Mouse (Mus musculus): Measurements from ENCODE around the gene Thnsl2. TPM values are rescaled to one million over a fixed set of nuclear protein-coding genes. Genes with fewer than 3 reads are reported as not detected.

The Thnsl2 gene
- total and polyA plus RNA-seq, 3 experiments, result 0.08 to 0.21 TPM; not detected in 1

GRCm38 (mm10) chr6:71129071-71129470, 15.2 kb downstream of the Thnsl2 start:
- Histone ChIP-seq H3K36me3 (ENCODE audit: control insufficient read depth in 1 of 2, insufficient read depth in 2 of 2, low read length in 2 of 2) (no peaks in the 10 kb centered on the region), H3K27me3 (ENCODE audit: control insufficient read depth in 1 of 2, insufficient read depth in 2 of 2, low read length in 2 of 2) (no peaks in the 10 kb centered on the region), H3K4me1 (ENCODE audit: control insufficient read depth in 1 of 2, insufficient read depth in 2 of 2, low read length in 2 of 2) (no peaks in the 10 kb centered on the region), H3K27ac (ENCODE audit: control insufficient read depth, low read depth, low read length) (no peak overlapping the region), H3K9me3 (replicated peaks; ENCODE audit: insufficient read depth, low read length) (no peaks in the 10 kb centered on the region), H3K9ac (ENCODE audit: control insufficient read depth, low read depth, low read length, poor library complexity, severe bottlenecking) (no peak overlapping the region), H3K4me3 (ENCODE audit: control insufficient read depth in 1 of 2, insufficient read depth in 1 of 2, low read depth in 2 of 2, low read length in 2 of 2) (no peak overlapping the region), H3K79me2 (ENCODE audit: control insufficient read depth, insufficient read depth, low read length, poor library complexity) (no peaks in the 10 kb centered on the region)
- DNase-seq (ENCODE audit: low read depth, low spot score), result no peak
- TF ChIP-seq SMC3 (IDR thresholded peaks at IDR 0.05; ENCODE audit: low read depth, low read length) (peak; percentile 32; the same call in 1 of the 2 replicates), CTCF (IDR thresholded peaks at IDR 0.05 in 2 of 3, conservative IDR thresholded peaks at IDR 0.05 in 1 of 3; ENCODE audit: control insufficient read depth in 1 of 3, insufficient read depth in 1 of 3, low read depth in 2 of 3, low read length in 3 of 3, poor library complexity in 1 of 3, severe bottlenecking in 1 of 3) (peak in 2 of 3 experiments; percentile 31 to 40; a peak in 4 of 6 replicates), RAD21 (IDR thresholded peaks at IDR 0.05; ENCODE audit: low read depth, low read length) (peak; percentile 17), ZKSCAN1 (IDR thresholded peaks at IDR 0.05; ENCODE audit: low read depth, low read length) (no peak)

- TF ChIP-seq E2F4 (IDR thresholded peaks at IDR 0.05; ENCODE audit: borderline replicate concordance, low read depth, low read length) (no peak), POLR2A (IDR thresholded peaks at IDR 0.05; ENCODE audit: control insufficient read depth in 1 of 2, insufficient read depth in 1 of 2, low read depth in 1 of 2, low read length in 2 of 2, poor library complexity in 1 of 2) (no peak), TBP (IDR thresholded peaks at IDR 0.05; ENCODE audit: low read depth, low read length) (no peak), MXI1 (IDR thresholded peaks at IDR 0.05; ENCODE audit: low read depth, low read length) (no peak), POLR2AphosphoS2 (IDR thresholded peaks at IDR 0.05; ENCODE audit: low read length) (no peak), GATA1 (IDR thresholded peaks at IDR 0.05; ENCODE audit: low read depth, low read length) (no peak), ELF1 (IDR thresholded peaks at IDR 0.05; ENCODE audit: low read depth, low read length) (no peak), BHLHE40 (IDR thresholded peaks at IDR 0.05; ENCODE audit: borderline replicate concordance, low read depth, low read length) (no peak), ZC3H11A (IDR thresholded peaks at IDR 0.05; ENCODE audit: low read depth, low read length) (no peak), MEF2A (IDR thresholded peaks at IDR 0.05; ENCODE audit: extremely low read depth, insufficient replicate concordance, low read depth, low read length, poor library complexity, severe bottlenecking) (no peak), MYB (IDR thresholded peaks at IDR 0.05; ENCODE audit: low read depth, low read length) (no peak), RCOR1 (IDR thresholded peaks at IDR 0.05; ENCODE audit: low read depth, low read length) (no peak), NELFE (IDR thresholded peaks at IDR 0.05; ENCODE audit: low read depth, low read length) (no peak), SIN3A (IDR thresholded peaks at IDR 0.05; ENCODE audit: low read length) (no peak), TAL1 (IDR thresholded peaks at IDR 0.05; ENCODE audit: low read length) (no peak), POLR2AphosphoS5 (IDR thresholded peaks at IDR 0.05; ENCODE audit: borderline replicate concordance, low read depth, low read length) (no peak)
- H3K36me3 ChIP-seq (ENCODE audit: control insufficient read depth in 1 of 2, insufficient read depth in 2 of 2, low read length in 2 of 2), result no peaks in the 10 kb centered on the region
- H3K27me3 ChIP-seq (ENCODE audit: control insufficient read depth in 1 of 2, insufficient read depth in 2 of 2, low read length in 2 of 2), result 0 out of 4 replicates have a peak, but pooled peaks cover 0 to 1% of the 10 kb centered on the region in 2 experiments
- H3K79me2 ChIP-seq (ENCODE audit: control insufficient read depth, insufficient read depth, low read length, poor library complexity), result no peaks in the 10 kb centered on the region
- H3K9ac ChIP-seq (ENCODE audit: control insufficient read depth, low read depth, low read length, poor library complexity, severe bottlenecking), result no peak overlapping the region
- no peak overlapping the region for H3K4me3 ChIP-seq (ENCODE audit: control insufficient read depth in 1 of 2, insufficient read depth in 1 of 2, low read depth in 2 of 2, low read length in 2 of 2)
- H3K4me1 ChIP-seq (ENCODE audit: control insufficient read depth in 1 of 2, insufficient read depth in 2 of 2, low read length in 2 of 2), result no peaks in the 10 kb centered on the region
- no peaks in the 10 kb centered on the region for H3K9me3 ChIP-seq (replicated peaks; ENCODE audit: insufficient read depth, low read length)
- H3K27ac ChIP-seq (ENCODE audit: control insufficient read depth, low read depth, low read length), result no peak overlapping the region
- DNase-seq (ENCODE audit: low read depth, low spot score), result no peak
Measured at GRCm38 (mm10) chr6:71126290-71126689, 17.9 kb downstream of the Thnsl2 start.

Data from MEL (cell line).